Mouse (Mus musculus) urinary bladder, postnatal 25 days (tissue): ENCODE results near the gene Lrp1.

Experiments used
- DNase-seq: peaks from one replicate; pipeline ENCODE4 v3.0.0; 2022; ENCODE audit warnings: low spot score

Gene Lrp1

GRCm38 (mm10) chr10:127652906-127653638 lies 32.1 kb upstream of the Lrp1 start:
- DNase-seq: no peak

GRCm38 (mm10) chr10:127645791-127646190 lies 24.8 kb upstream of the Lrp1 start:
- no peak for DNase-seq

- DNase-seq: peak; percentile 73
Measured at GRCm38 (mm10) chr10:127643553-127644238, 22.7 kb upstream of the Lrp1 start.

GRCm38 (mm10) chr10:127642772-127643552 lies 22.0 kb upstream of the Lrp1 start, which contains the start of gene Stat6:
TSS of gene Stat6 (plus strand) at chr10:127642986.
- DNase-seq: peak; percentile 67

- DNase-seq: peak; percentile 91
Measured at GRCm38 (mm10) chr10:127641861-127642771, 21.2 kb upstream of the Lrp1 start.

- DNase-seq: no peak
Measured at GRCm38 (mm10) chr10:127640421-127640820, 19.5 kb upstream of the Lrp1 start.

- no peak for DNase-seq
Measured at GRCm38 (mm10) chr10:127632668-127633271, 11.8 kb upstream of the Lrp1 start.

- no peak for DNase-seq
Measured at GRCm38 (mm10) chr10:127631261-127632214, 10.6 kb upstream of the Lrp1 start.

GRCm38 (mm10) chr10:127626433-127626832 lies 5.5 kb upstream of the Lrp1 start:
- DNase-seq: no peak

GRCm38 (mm10) chr10:127623439-127624216 lies 2.7 kb upstream of the Lrp1 start:
- DNase-seq: no peak

- DNase-seq: no peak
Measured at GRCm38 (mm10) chr10:127622661-127623060, 1.7 kb upstream of the Lrp1 start.

GRCm38 (mm10) chr10:127622057-127622392 lies 1.1 kb upstream of the Lrp1 start:
- peak; percentile 61 for DNase-seq

GRCm38 (mm10) chr10:127621191-127622056 lies 476 bp upstream of the Lrp1 start:
- peak; percentile 86 for DNase-seq

GRCm38 (mm10) chr10:127619941-127620405 lies 975 bp downstream of the Lrp1 start:
- no peak for DNase-seq

GRCm38 (mm10) chr10:127619119-127619721 lies 1.7 kb downstream of the Lrp1 start:
- no peak for DNase-seq

GRCm38 (mm10) chr10:127618173-127618572 lies 2.8 kb downstream of the Lrp1 start:
- no peak for DNase-seq

GRCm38 (mm10) chr10:127617294-127617693 lies 3.7 kb downstream of the Lrp1 start:
- DNase-seq: no peak

GRCm38 (mm10) chr10:127616261-127616679 lies 4.7 kb downstream of the Lrp1 start:
- no peak for DNase-seq
